Mouse (Mus musculus) lung, embryonic 14.5 days (tissue): ENCODE measurements around the gene Atn1. TPM values are rescaled to one million over a fixed set of nuclear protein-coding genes. Genes with fewer than 3 reads are reported as not detected.
"Not testable (repeated sequence)": the region's sequence is repeated elsewhere in the genome, so short reads cannot be mapped to it uniquely, and the experiment has no call there.

Experiments used
- ATAC-seq: fragments of 200-750 bp; cut with Nextera tagmentation; 2 replicates; pipeline ENCODE4 v1.8.0; 2017; ENCODE audit warnings: mild to moderate bottlenecking, moderate TSS enrichment, moderate library complexity; ENCODE audit not compliant: insufficient read depth
- DNase-seq: peaks from one replicate; pipeline ENCODE4 v3.0.0-alpha.2; 2015
- H3K27ac ChIP-seq: fragments of 300-500 bp; sonication (generic); 2 replicates; pipeline ENCODE4 v1.5.1; 2014; ENCODE audit warnings: low read depth, mild to moderate bottlenecking, moderate library complexity
- H3K27me3 ChIP-seq: fragments of 300-500 bp; sonication (generic); 2 replicates; pipeline ENCODE4 v1.6.1; 2014; ENCODE audit warnings: low read length, control low read depth; ENCODE audit not compliant: insufficient read depth
- H3K36me3 ChIP-seq: fragments of 300-500 bp; sonication (generic); 2 replicates; pipeline ENCODE4 v1.6.1; 2014; ENCODE audit warnings: control low read depth; ENCODE audit not compliant: insufficient read depth
- H3K4me1 ChIP-seq: fragments of 300-500 bp; sonication (generic); 2 replicates; pipeline ENCODE4 v1.6.1; 2014; ENCODE audit warnings: antibody characterized with exemption, control low read depth; ENCODE audit not compliant: insufficient read depth
- H3K4me2 ChIP-seq: fragments of 300-500 bp; sonication (generic); 2 replicates; pipeline ENCODE4 v1.6.1; 2014; ENCODE audit warnings: mild to moderate bottlenecking
- H3K4me3 ChIP-seq: fragments of 300-500 bp; sonication (generic); 2 replicates; pipeline ENCODE4 v1.5.1; 2014; ENCODE audit warnings: low read depth, low read length
- H3K9ac ChIP-seq: fragments of 300-500 bp; sonication (generic); 2 replicates; pipeline ENCODE4 v1.6.1; 2014
- H3K9me3 ChIP-seq: fragments of 300-500 bp; sonication (generic); 2 replicates; pipeline ENCODE4 v1.6.1; 2016; ENCODE audit warnings: low read depth, low read length, control low read depth
- CTCF ChIP-seq: IDR thresholded peaks from 2 replicates; pipeline ENCODE4 v1.5.1; 2016; ENCODE audit warnings: antibody characterized with exemption, low read depth
- WGBS: fragments of 180-500 bp; shearing (Covaris S2); extraction: QIAGEN DNeasy Blood & Tissue Kit; methylation state at CpG from one replicate; pipeline ENCODE4 v1.1.7; 2014; 5-methylcytosine and 5-hydroxymethylcytosine counted together
- polyA plus RNA-seq: library from polyadenylated mRNA; unstranded; fragments of >200 nt; fragmentation: Nextera tagmentation; extraction: Ambion mirVana; gene quantifications from 2 replicates; pipeline ENCODE4 v1.2.1, GENCODE M21; 2014

The Atn1 gene
- polyA plus RNA-seq: 13.1 and 15.1 TPM in 2 replicates

DNA sequence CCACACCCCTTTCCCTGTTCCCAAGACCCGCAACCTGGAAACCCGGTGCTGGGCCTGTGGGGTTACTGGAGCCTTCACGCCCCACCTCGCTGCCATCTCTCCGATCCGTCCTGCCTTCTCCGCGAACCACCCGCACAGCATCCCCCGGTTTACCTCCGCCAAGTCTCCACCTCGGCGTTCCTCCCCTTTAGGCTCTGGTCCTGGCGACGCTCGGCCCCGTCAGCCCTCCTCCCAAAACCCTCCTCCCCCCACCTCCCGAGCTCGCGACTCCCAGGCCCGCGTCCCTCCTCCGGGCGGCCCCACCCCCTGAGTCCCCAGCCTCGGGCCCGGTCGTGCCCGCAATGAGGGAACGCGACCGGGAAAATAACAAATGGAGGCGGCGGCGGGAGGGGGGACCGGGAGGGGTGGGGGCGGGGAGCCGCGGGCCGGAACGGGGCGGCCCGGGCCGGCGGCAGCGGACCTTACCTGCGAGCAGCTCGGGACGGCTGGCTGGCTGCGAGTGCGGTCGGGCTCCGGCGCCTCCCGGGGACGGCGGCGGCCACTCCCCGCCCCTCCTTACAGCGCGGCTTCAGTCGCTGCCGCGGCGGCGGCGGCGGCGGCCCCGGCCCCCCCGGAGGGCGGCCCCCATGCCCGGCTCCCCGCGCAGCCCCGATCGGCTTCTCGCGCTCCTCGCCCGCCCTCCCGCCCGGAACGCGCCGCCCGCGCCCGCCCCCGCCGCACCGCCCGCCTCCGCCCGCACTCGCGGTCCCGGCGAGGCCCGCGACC lies at the start of gene Atn1, which contains the start of gene Gm45234:
Atn1 (minus strand) TSS at position 694 of the 765 bp plus-strand sequence.
Gm45234 (minus strand) TSS at position 191 of the 765 bp plus-strand sequence.
- TF ChIP-seq CTCF: no peak
- ATAC-seq (peak; percentile 68), DNase-seq (peak; percentile 81)
- H3K9me3 ChIP-seq: no peaks in the 10 kb centered on the region
- H3K27ac ChIP-seq: peak within 1 kb of the TSS; percentile 97
- WGBS: under 1% methylated on average over 78 of the region's 100 CpGs
- H3K4me3 ChIP-seq: peak within 1 kb of the TSS; percentile 78
- H3K36me3 ChIP-seq: peaks cover 9% of the 10 kb centered on the region; the same call in 1 of the 2 replicates
- H3K9ac ChIP-seq: peak within 1 kb of the TSS; percentile 90
- no peaks in the 10 kb centered on the region for H3K27me3 ChIP-seq
- peaks cover 22% of the 10 kb centered on the region for H3K4me1 ChIP-seq
- peak within 1 kb of the TSS; percentile 78 for H3K4me2 ChIP-seq

DNA sequence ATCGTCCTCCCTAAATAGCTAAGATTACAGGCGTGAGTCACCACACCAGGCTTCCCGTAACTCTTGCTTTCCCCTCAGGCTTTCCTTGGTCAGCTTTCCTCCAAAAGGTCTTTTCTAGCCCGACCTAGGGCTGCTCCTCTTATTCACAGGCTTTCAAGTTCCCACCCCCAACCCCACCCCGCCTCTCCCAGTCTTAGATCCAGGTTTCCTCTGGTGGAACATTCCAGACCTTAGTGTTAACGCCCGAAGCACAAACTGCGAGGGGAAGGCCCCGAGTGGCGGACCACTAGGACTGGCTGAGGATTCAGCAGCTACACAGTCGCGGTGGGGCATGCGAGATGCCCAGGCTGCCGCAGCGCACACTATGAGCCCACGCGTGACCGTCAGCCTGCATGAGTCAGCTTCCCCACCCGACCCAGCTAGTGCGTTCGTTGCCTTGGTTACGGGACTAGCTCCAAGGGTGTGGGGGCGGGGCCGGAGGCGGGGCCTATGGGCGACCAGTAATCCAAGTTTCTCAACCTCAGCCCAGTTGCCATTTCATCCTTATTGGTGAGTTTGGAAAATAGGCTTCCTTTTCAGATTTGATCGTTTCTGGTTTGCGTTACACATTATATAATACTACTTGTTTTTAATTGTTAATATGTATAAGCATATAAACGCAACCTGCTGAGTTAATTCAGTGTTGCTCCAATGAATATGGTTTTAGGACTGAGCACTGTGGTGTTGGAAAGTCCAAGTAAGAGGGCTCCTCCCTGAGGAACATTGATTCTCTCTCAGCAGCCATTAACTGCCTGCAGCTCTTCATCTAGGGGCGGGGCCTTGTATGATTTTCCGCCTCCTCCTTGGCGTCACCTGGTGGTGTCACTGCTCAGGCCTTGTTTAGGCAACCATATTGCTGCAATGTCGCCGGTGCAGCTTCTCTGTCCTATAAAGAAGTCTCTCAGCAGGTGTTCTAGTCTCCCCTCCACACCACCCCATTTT lies 49.3 kb upstream of the Atn1 start:
- Histone ChIP-seq H3K27me3 (no peaks in the 10 kb centered on the region), H3K36me3 (peaks cover 10% of the 10 kb centered on the region), H3K27ac (peak overlapping the region; percentile 78), H3K4me1 (0 out of 2 replicates have a peak, but pooled peaks cover 7% of the 10 kb centered on the region), H3K9ac (peak overlapping the region; percentile 35), H3K4me2 (peak overlapping the region; percentile 65), H3K9me3 (no peaks in the 10 kb centered on the region), H3K4me3 (peak overlapping the region; percentile 38)
- DNase-seq (peak; percentile 94), ATAC-seq (peak; percentile 76)
- 1% methylated on average over 34 of the region's 34 CpGs for WGBS
- TF ChIP-seq CTCF: peak; percentile 56

DNA sequence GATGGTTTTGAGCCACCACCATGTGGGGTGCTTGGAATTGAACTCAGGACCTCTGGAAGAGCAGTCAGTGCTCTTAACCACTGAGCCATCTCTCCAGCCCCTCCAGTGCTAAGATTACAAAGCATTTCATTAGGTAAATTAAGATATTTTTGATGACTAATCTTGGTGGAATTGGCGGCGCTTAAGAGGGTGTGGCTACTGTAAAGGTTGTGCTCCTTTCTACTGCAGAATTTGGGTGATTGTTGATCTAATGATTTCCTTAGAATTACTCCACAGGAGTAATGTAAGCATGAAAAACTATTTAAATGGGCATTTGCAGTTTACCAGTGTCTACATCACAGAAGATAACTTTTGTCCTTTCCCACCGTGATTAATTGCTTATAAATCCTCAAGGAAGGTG lies 48.0 kb upstream of the Atn1 start:
- H3K27ac ChIP-seq: no peak overlapping the region
- H3K9ac ChIP-seq: no peak overlapping the region
- WGBS: 88% methylated on average over 3 of the region's 3 CpGs
- no peak for ATAC-seq
- no peaks in the 10 kb centered on the region for H3K36me3 ChIP-seq
- H3K4me3 ChIP-seq: no peak overlapping the region
- no peak for DNase-seq
- H3K27me3 ChIP-seq: no peaks in the 10 kb centered on the region
- TF ChIP-seq CTCF: no peak
- H3K4me2 ChIP-seq: no peak overlapping the region
- H3K4me1 ChIP-seq: 0 out of 2 replicates have a peak, but pooled peaks cover 3% of the 10 kb centered on the region
- no peaks in the 10 kb centered on the region for H3K9me3 ChIP-seq

DNA sequence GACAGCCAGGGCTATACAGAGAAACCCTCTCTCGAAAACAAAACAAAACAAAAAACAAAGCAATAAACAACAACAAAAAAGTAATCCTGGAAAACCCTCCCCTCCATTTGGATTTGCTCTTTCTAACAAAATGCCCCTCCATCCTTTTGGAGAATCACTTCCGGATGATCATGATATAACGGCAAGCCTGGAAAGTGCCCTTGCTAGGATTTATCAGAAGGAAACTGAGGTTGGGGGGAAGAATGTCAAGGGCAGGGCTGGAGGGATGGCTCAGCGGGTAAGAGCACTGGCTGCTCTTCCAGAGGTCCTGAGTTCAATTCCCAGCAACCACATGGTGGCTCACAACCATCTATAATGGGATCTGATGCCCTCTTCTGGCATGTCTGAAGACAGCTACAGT lies 47.4 kb upstream of the Atn1 start:
- not testable (repeated sequence) for H3K27me3 ChIP-seq, H3K27ac ChIP-seq, H3K4me1 ChIP-seq, H3K4me3 ChIP-seq, H3K9ac ChIP-seq, ATAC-seq, DNase-seq, H3K4me2 ChIP-seq, H3K9me3 ChIP-seq, H3K36me3 ChIP-seq
- WGBS: 91% methylated on average over 4 of the region's 4 CpGs

DNA sequence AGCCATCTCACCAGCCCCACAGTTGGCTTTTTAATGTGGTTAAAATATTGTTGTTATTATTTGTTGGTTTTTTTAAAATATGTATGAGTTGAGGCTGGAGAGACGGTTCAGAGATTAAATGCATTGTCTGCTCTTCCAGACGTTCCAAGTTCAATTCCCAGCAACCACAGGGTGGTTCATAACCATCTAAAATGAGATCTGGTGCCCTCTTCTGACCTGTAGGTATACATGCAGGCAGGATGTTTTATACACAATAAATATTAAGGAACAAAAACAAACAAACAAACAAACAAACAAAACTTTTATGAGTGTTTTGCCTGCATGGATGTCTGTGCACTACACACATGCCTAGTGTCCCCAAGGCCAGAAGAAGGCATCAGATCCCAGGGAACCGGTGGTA lies 46.7 kb upstream of the Atn1 start:
- Histone ChIP-seq H3K27me3 (no peaks in the 10 kb centered on the region), H3K4me1 (0 out of 2 replicates have a peak, but pooled peaks cover 3% of the 10 kb centered on the region), H3K9me3 (no peaks in the 10 kb centered on the region), H3K27ac (no peak overlapping the region), H3K4me2 (no peak overlapping the region), H3K36me3 (no peaks in the 10 kb centered on the region), H3K9ac (no peak overlapping the region), H3K4me3 (no peak overlapping the region)
- 77% methylated on average over 3 of the region's 3 CpGs for WGBS
- ATAC-seq (no peak), DNase-seq (no peak)
- no peak for TF ChIP-seq CTCF

DNA sequence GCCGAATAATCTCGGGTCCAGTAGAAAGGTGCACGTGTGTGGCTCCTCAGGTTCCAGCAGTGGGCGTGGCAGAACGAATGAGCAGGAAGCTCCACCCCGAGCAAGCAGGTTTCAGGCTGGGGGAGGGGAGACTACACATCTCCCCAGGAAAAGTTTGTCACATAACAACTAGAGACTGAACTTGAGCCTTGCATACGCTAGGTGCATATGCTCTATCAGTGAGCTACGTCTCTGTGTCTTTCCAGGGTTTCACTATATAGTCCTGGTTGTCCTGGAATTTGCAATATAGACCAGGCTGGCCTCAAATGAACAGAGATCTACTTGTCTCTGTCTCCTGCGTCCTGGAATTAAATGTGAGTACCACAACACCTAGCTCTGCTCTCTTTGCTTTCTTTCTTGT lies 46.1 kb upstream of the Atn1 start:
- H3K4me1 ChIP-seq, H3K9me3 ChIP-seq: not testable (repeated sequence)

DNA sequence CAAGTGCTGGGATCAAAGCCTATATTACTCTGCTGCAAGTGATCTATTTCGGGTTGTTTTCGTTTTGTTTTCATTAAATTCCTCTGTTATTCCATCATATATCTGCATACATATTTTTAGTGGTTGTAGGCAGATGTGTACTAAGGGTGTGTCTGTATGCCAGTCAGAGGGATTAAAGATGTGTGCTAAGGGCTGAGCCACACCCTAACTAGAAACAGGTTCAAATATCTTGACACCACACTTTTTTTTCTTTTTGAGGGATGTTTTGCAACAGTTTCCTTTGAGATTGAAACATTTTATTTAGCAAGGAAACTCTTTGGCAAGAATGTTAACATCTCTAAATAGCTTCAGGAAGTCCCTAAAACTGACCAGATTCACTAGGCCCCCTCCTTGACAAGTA lies 39.9 kb upstream of the Atn1 start:
- H3K36me3 ChIP-seq: no peaks in the 10 kb centered on the region
- H3K27ac ChIP-seq: no peak overlapping the region
- ATAC-seq: no peak
- TF ChIP-seq CTCF: no peak
- H3K27me3 ChIP-seq: no peaks in the 10 kb centered on the region
- no peaks in the 10 kb centered on the region for H3K4me1 ChIP-seq
- H3K9me3 ChIP-seq: no peaks in the 10 kb centered on the region
- no peak for DNase-seq
- WGBS: 66% methylated on average over 2 of the region's 2 CpGs
- H3K4me2 ChIP-seq: no peak overlapping the region
- H3K4me3 ChIP-seq: no peak overlapping the region
- no peak overlapping the region for H3K9ac ChIP-seq

More for the DNA sequence above, 46.1 kb upstream of the Atn1 start:
- H3K27ac ChIP-seq, H3K36me3 ChIP-seq, H3K27me3 ChIP-seq, H3K9ac ChIP-seq, ATAC-seq: not testable (repeated sequence)
- WGBS: 9% methylated on average over 5 of the region's 9 CpGs
- peak overlapping the region; percentile 22; the same call in 1 of the 2 replicates for H3K4me3 ChIP-seq
- H3K4me2 ChIP-seq: peak overlapping the region; percentile 53
- DNase-seq: peak; percentile 26
